Mouse (Mus musculus): Measurements from ENCODE around the gene Ky. TPM values are rescaled to one million over a fixed set of nuclear protein-coding genes. Genes with fewer than 3 reads are reported as not detected.

Ky gene
- total RNA-seq (2012; rRNA removed) (not detected in 2 replicates), total RNA-seq (2014; rRNA removed) (not detected in 2 replicates), polyA plus RNA-seq (2012; ENCODE audit: insufficient read length, low read depth) (not detected in 2 replicates)

DNA sequence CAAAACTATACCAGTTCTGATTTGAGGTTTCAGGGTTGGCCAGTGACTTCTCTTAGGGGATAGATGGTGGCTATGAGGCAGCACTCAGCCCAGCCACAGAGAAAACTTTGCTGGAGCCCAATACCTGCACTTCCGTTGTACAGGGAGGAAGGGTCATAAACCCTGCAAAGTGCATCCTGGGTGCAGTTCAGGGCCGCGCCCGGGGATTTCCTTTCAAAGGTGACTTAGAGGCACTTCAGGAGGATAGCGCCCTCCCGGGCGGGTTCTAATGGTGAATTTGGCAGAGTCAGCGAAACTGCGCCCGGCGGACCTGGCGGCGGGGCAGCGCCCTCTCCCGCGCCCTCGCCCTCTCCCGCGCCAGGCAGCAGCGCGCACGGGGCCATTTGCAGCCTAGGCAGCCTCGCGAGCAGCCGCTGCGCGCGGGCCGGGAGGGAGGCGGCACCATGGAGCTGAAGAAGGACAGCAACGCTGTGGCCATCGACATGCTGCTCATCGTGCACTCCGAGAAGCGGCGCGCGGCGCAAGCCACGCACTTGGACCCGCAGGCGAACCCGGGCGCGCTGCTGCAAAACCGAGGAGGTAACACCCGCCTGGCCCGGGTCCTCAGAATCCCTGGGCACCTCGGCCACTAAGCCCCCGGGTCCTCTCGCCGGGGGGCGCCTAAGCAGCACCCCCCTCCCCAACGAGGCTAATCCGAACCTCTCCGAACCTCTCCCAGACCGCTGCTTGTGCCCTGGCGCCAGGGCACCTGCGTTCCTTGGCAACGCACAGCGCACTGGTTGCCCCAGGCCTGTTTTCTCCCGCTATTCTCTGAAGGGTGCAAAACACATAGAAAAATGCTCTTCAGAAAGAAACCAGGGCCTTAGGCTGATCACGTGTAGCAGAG lies at the start of gene Ky:
TSS of gene Ky (plus strand) at position 51 of the 886 bp plus-strand sequence.
- Histone ChIP-seq H3K4me3 (replicated peaks in 1 of 3; ENCODE audit: low read depth in 2 of 3, low read length in 2 of 3, poor library complexity in 1 of 3) (no peak within 1 kb of the TSS), H3K36me3 (replicated peaks in 1 of 2; ENCODE audit: control insufficient read depth in 1 of 2, insufficient read depth in 1 of 2, low read length in 1 of 2) (no peaks in the 10 kb centered on the region), H3K4me1 (ENCODE audit: control insufficient read depth in 1 of 2, insufficient read depth in 2 of 2) (no peaks in the 10 kb centered on the region), H3K4me2 (ENCODE audit: insufficient read depth, low read depth, poor library complexity, severe bottlenecking) (no peak within 1 kb of the TSS), H3K27me3 (replicated peaks) (peaks cover 3% of the 10 kb centered on the region), H3K27ac (ENCODE audit: insufficient read depth, low read depth) (no peak within 1 kb of the TSS), H3K9ac (ENCODE audit: insufficient read depth, low read depth) (no peak within 1 kb of the TSS), H3K9me3 (replicated peaks; ENCODE audit: low read length) (peaks cover 51% of the 10 kb centered on the region), H3K79me2 (replicated peaks; ENCODE audit: control insufficient read depth, extremely low read depth, insufficient read depth, poor library complexity, severe bottlenecking) (no peaks in the 10 kb centered on the region)
- no peak for DNase-seq (ENCODE audit: extremely low read depth)
- dilution Hi-C loops (cut with MboI; ENCODE audit: extremely low pct_ligation_motif_present, extremely low pct_unique_long_range_greater_than_20kb, low sequenced_read_pairs) = no loop called here
- no peak for TF ChIP-seq MEF2A (IDR thresholded peaks at IDR 0.05; ENCODE audit: borderline replicate concordance, low read depth, low read length)
- no peak for TF ChIP-seq ELF1 (IDR thresholded peaks at IDR 0.05; ENCODE audit: low read depth, low read length)
- no peak for TF ChIP-seq ZNF384 (IDR thresholded peaks at IDR 0.05; ENCODE audit: low read depth, low read length)
- no peak for TF ChIP-seq EP300 (IDR thresholded peaks at IDR 0.05; ENCODE audit: low read length)
- TF ChIP-seq NRF1 (IDR thresholded peaks at IDR 0.05; ENCODE audit: low read depth, low read length) = no peak
- TF ChIP-seq ZMIZ1 (IDR thresholded peaks at IDR 0.05; ENCODE audit: low read depth, low read length) = no peak
- no peak for TF ChIP-seq ETS1 (conservative IDR thresholded peaks at IDR 0.05; ENCODE audit: low read depth, low read length)
- TF ChIP-seq SMC3 (IDR thresholded peaks at IDR 0.05; ENCODE audit: low read depth, low read length) = no peak
- no peak for TF ChIP-seq E2F4 (IDR thresholded peaks at IDR 0.05; ENCODE audit: insufficient replicate concordance, low read depth, low read length)
- TF ChIP-seq RCOR1 (conservative IDR thresholded peaks at IDR 0.05; ENCODE audit: low read depth, low read length) = no peak
- no peak for TF ChIP-seq POLR2A (IDR thresholded peaks at IDR 0.05; ENCODE audit: low read depth, low read length)
- TF ChIP-seq IRF4 (IDR thresholded peaks at IDR 0.05; ENCODE audit: low read depth, low read length) = no peak
- no peak for TF ChIP-seq ZKSCAN1 (IDR thresholded peaks at IDR 0.05; ENCODE audit: borderline replicate concordance, low read depth, low read length)
- TF ChIP-seq UBTF (IDR thresholded peaks at IDR 0.05; ENCODE audit: low read depth, low read length) = no peak
- no peak for TF ChIP-seq SIN3A (IDR thresholded peaks at IDR 0.05; ENCODE audit: low read length)
- no peak for TF ChIP-seq TBP (conservative IDR thresholded peaks at IDR 0.05; ENCODE audit: low read depth, low read length)
- no peak for TF ChIP-seq USF2 (conservative IDR thresholded peaks at IDR 0.05; ENCODE audit: low read depth, low read length)
- in situ Hi-C loops (cut with MboI; ENCODE audit: low pct_ligation_motif_present, low pct_unique_long_range_greater_than_20kb, low sequenced_read_pairs) = no loop called here

DNA sequence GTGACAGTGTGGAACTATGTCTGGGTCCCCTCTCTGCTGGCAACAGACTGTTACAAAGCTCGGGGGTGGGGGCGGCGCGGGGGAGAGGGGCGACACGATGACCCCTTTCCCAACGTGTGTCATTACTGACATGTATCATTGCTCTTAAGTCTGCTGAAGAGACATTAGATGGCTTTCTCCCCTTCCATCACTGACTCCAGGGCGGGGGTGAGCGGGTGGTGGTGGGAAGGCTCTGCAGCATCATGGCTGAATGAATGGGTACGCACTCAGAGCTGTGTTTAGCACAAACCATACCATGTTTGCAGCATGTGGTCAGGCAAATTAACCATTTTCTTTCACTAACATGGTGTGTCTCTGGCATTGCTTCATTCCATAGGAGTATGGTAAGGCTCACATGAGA lies 43.3 kb upstream of the Ky start:
- Histone ChIP-seq H3K36me3 (replicated peaks in 1 of 2; ENCODE audit: control insufficient read depth in 1 of 2, insufficient read depth in 1 of 2, low read length in 1 of 2) (no peaks in the 10 kb centered on the region), H3K27ac (ENCODE audit: insufficient read depth, low read depth) (no peak overlapping the region), H3K4me3 (replicated peaks in 1 of 3; ENCODE audit: low read depth in 2 of 3, low read length in 2 of 3, poor library complexity in 1 of 3) (no peak overlapping the region), H3K9ac (ENCODE audit: insufficient read depth, low read depth) (no peak overlapping the region), H3K27me3 (replicated peaks) (peaks cover 2% of the 10 kb centered on the region), H3K9me3 (replicated peaks; ENCODE audit: low read length) (peaks cover 23% of the 10 kb centered on the region), H3K4me2 (ENCODE audit: insufficient read depth, low read depth, poor library complexity, severe bottlenecking) (no peak overlapping the region), H3K79me2 (replicated peaks; ENCODE audit: control insufficient read depth, extremely low read depth, insufficient read depth, poor library complexity, severe bottlenecking) (no peaks in the 10 kb centered on the region), H3K4me1 (ENCODE audit: control insufficient read depth in 1 of 2, insufficient read depth in 2 of 2) (no peaks in the 10 kb centered on the region)
- in situ Hi-C loops (cut with MboI; ENCODE audit: low pct_ligation_motif_present, low pct_unique_long_range_greater_than_20kb, low sequenced_read_pairs) (no loop called here), dilution Hi-C loops (cut with MboI; ENCODE audit: extremely low pct_ligation_motif_present, extremely low pct_unique_long_range_greater_than_20kb, low sequenced_read_pairs) (no loop called here)
- no peak for DNase-seq (ENCODE audit: extremely low read depth)
- TF ChIP-seq ZKSCAN1 (IDR thresholded peaks at IDR 0.05; ENCODE audit: borderline replicate concordance, low read depth, low read length) (no peak), RAD21 (IDR thresholded peaks at IDR 0.05; ENCODE audit: low read depth, low read length) (no peak), RCOR1 (conservative IDR thresholded peaks at IDR 0.05; ENCODE audit: low read depth, low read length) (no peak)

Measured in CH12.LX (cell line).